Mouse (Mus musculus): ENCODE measurements around the gene AA467197. TPM values are rescaled to one million over a fixed set of nuclear protein-coding genes. Genes with fewer than 3 reads are reported as not detected.

The AA467197 gene
- total and polyA plus RNA-seq, 3 experiments = 3.1 to 30.4 (median 6.4) TPM

DNA sequence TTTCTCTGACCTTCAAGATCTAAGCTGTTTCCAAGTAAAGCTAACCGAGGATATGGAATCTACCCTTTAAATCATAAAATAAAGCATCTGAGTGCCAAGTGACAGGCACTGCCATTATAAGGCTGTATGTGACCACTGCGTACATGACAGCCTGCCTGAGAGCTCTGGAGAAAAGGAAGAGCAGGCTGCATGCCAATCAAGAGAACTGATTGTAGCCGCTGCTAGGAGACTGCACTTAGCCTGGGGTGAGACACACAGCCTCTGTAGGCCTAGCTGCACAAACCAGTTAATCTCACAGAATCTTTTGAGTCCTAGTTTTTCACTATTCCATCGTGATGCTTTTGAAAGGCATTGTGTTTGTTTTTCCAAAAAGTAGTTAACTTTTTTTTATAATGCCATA is 18.1 kb upstream of the AA467197 start:
- in situ Hi-C loops (cut with MboI; ENCODE audit: low pct_ligation_motif_present, low pct_unique_long_range_greater_than_20kb, low sequenced_read_pairs) (loop anchor here (25.0 kb wide), 1 partner anchor 231 kb away; no protein-coding TSS in a partner anchor), dilution Hi-C loops (cut with MboI; ENCODE audit: extremely low pct_ligation_motif_present, extremely low pct_unique_long_range_greater_than_20kb, low sequenced_read_pairs) (no loop called here)
- TF ChIP-seq RCOR1 (conservative IDR thresholded peaks at IDR 0.05; ENCODE audit: low read depth, low read length) = no peak
- TF ChIP-seq NELFE (IDR thresholded peaks at IDR 0.05; ENCODE audit: low read depth, low read length) = no peak
- no peak for TF ChIP-seq UBTF (IDR thresholded peaks at IDR 0.05; ENCODE audit: low read depth, low read length)
- TF ChIP-seq TCF12 (IDR thresholded peaks at IDR 0.05; ENCODE audit: low read depth, low read length) = no peak
- no peak for TF ChIP-seq ZMIZ1 (IDR thresholded peaks at IDR 0.05; ENCODE audit: low read depth, low read length)
- TF ChIP-seq HCFC1 (IDR thresholded peaks at IDR 0.05; ENCODE audit: low read depth, low read length) = no peak
- TF ChIP-seq USF2 (conservative IDR thresholded peaks at IDR 0.05; ENCODE audit: low read depth, low read length) = no peak
- TF ChIP-seq POLR2AphosphoS2 (IDR thresholded peaks at IDR 0.05; ENCODE audit: low read depth, low read length) = no peak
- no peak for TF ChIP-seq SIN3A (IDR thresholded peaks at IDR 0.05; ENCODE audit: low read length)
- TF ChIP-seq ELF1 (IDR thresholded peaks at IDR 0.05; ENCODE audit: low read depth, low read length) = no peak
- TF ChIP-seq MYC (IDR thresholded peaks at IDR 0.05; ENCODE audit: low read depth, low read length) = no peak
- no peak for TF ChIP-seq JUN (IDR thresholded peaks at IDR 0.05; ENCODE audit: insufficient read depth, low read depth, low read length)
- no peak for TF ChIP-seq USF1 (IDR thresholded peaks at IDR 0.05; ENCODE audit: low read depth, low read length)
- TF ChIP-seq CHD2 (IDR thresholded peaks at IDR 0.05; ENCODE audit: low read length) = no peak
- peaks cover 2% of the 10 kb centered on the region for H3K27me3 ChIP-seq (replicated peaks)
- H3K4me1 ChIP-seq (ENCODE audit: control insufficient read depth in 1 of 2, insufficient read depth in 2 of 2) = no peaks in the 10 kb centered on the region
- H3K4me3 ChIP-seq (replicated peaks in 1 of 3; ENCODE audit: low read depth in 2 of 3, low read length in 2 of 3, poor library complexity in 1 of 3) = no peak overlapping the region
- H3K4me2 ChIP-seq (ENCODE audit: insufficient read depth, low read depth, poor library complexity, severe bottlenecking) = no peak overlapping the region
- no peaks in the 10 kb centered on the region for H3K79me2 ChIP-seq (replicated peaks; ENCODE audit: control insufficient read depth, extremely low read depth, insufficient read depth, poor library complexity, severe bottlenecking)
- no peaks in the 10 kb centered on the region for H3K9me3 ChIP-seq (replicated peaks; ENCODE audit: low read length)
- H3K36me3 ChIP-seq (replicated peaks in 1 of 2; ENCODE audit: control insufficient read depth in 1 of 2, insufficient read depth in 1 of 2, low read length in 1 of 2) = no peaks in the 10 kb centered on the region
- no peak for DNase-seq (ENCODE audit: extremely low read depth)
- no peak overlapping the region for H3K27ac ChIP-seq (ENCODE audit: insufficient read depth, low read depth)
- no peak overlapping the region for H3K9ac ChIP-seq (ENCODE audit: insufficient read depth, low read depth)

DNA sequence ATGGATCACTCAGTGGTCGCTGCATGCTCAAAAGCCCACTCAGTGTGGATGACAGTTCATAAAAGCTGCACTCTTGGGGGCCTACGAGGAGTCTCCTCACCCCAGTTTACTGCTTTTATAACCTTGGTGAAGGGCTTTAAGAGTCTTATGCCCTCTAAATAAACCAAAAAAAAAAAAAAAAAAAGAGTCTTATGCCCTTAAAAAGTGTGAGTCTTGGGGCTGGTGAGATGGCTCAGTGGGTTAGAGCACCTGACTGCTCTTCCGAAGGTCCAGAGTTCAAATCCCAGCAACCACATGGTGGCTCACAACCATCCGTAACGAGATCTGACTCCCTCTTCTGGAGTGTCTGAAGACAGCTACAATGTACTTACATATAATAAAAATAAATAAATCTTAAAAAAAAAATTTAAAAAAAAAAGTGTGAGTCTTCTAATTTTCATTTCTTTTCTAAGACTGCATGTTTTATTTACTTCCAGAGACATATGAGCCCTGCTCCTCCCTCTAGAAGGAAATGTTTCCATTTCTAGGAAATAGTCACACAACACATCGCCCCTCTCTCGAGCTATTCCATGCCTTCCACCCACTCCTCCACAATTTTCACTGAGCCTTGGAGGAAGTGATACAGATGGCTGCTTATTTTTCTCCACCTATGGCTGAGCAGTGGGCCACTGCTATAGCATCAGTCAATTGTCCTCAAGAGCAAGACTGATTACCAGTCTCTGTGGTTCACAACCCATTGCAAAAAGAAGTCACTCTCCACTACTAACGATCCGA is 15.3 kb upstream of the AA467197 start:
- Histone ChIP-seq H3K4me2 (ENCODE audit: insufficient read depth, low read depth, poor library complexity, severe bottlenecking) (no peak overlapping the region), H3K27ac (ENCODE audit: insufficient read depth, low read depth) (no peak overlapping the region), H3K4me1 (ENCODE audit: control insufficient read depth in 1 of 2, insufficient read depth in 2 of 2) (no peaks in the 10 kb centered on the region), H3K9me3 (replicated peaks; ENCODE audit: low read length) (no peaks in the 10 kb centered on the region), H3K9ac (ENCODE audit: insufficient read depth, low read depth) (no peak overlapping the region), H3K27me3 (replicated peaks) (peaks cover 2% of the 10 kb centered on the region), H3K4me3 (replicated peaks in 1 of 3; ENCODE audit: low read depth in 2 of 3, low read length in 2 of 3, poor library complexity in 1 of 3) (no peak overlapping the region), H3K79me2 (replicated peaks; ENCODE audit: control insufficient read depth, extremely low read depth, insufficient read depth, poor library complexity, severe bottlenecking) (no peaks in the 10 kb centered on the region), H3K36me3 (replicated peaks in 1 of 2; ENCODE audit: control insufficient read depth in 1 of 2, insufficient read depth in 1 of 2, low read length in 1 of 2) (no peaks in the 10 kb centered on the region)
- TF ChIP-seq MXI1 (IDR thresholded peaks at IDR 0.05; ENCODE audit: low read depth, low read length) (no peak), NRF1 (IDR thresholded peaks at IDR 0.05; ENCODE audit: low read depth, low read length) (no peak), UBTF (IDR thresholded peaks at IDR 0.05; ENCODE audit: low read depth, low read length) (no peak), JUND (conservative IDR thresholded peaks at IDR 0.05; ENCODE audit: low read depth, low read length) (no peak), MAFK (IDR thresholded peaks at IDR 0.05; ENCODE audit: insufficient replicate concordance, low read length) (0 out of 2 replicates have a peak, but pooled peaks have one; percentile 9), MYC (IDR thresholded peaks at IDR 0.05; ENCODE audit: low read depth, low read length) (no peak), MAZ (IDR thresholded peaks at IDR 0.05; ENCODE audit: low read depth, low read length) (no peak), ELF1 (IDR thresholded peaks at IDR 0.05; ENCODE audit: low read depth, low read length) (no peak), MEF2A (IDR thresholded peaks at IDR 0.05; ENCODE audit: borderline replicate concordance, low read depth, low read length) (no peak), ZC3H11A (IDR thresholded peaks at IDR 0.05; ENCODE audit: low read depth, low read length) (no peak), CHD1 (IDR thresholded peaks at IDR 0.05; ENCODE audit: low read depth, low read length) (no peak), TBP (conservative IDR thresholded peaks at IDR 0.05; ENCODE audit: low read depth, low read length) (peak; percentile 92), CHD2 (IDR thresholded peaks at IDR 0.05; ENCODE audit: low read length) (no peak), CTCF (conservative IDR thresholded peaks at IDR 0.05 in 1 of 2, IDR thresholded peaks at IDR 0.05 in 1 of 2; ENCODE audit: low read depth in 2 of 2, low read length in 2 of 2) (no peak), POLR2AphosphoS2 (IDR thresholded peaks at IDR 0.05; ENCODE audit: low read depth, low read length) (no peak), HCFC1 (IDR thresholded peaks at IDR 0.05; ENCODE audit: low read depth, low read length) (no peak), ZNF384 (IDR thresholded peaks at IDR 0.05; ENCODE audit: low read depth, low read length) (0 out of 2 replicates have a peak, but pooled peaks have one; percentile 4), BHLHE40 (IDR thresholded peaks at IDR 0.05; ENCODE audit: low read depth, low read length) (no peak)
- dilution Hi-C loops (cut with MboI; ENCODE audit: extremely low pct_ligation_motif_present, extremely low pct_unique_long_range_greater_than_20kb, low sequenced_read_pairs) (no loop called here), in situ Hi-C loops (cut with MboI; ENCODE audit: low pct_ligation_motif_present, low pct_unique_long_range_greater_than_20kb, low sequenced_read_pairs) (loop anchor here (10.0 to 25.0 kb wide), 2 partner anchors 47 to 234 kb away; no protein-coding TSS in a partner anchor)
- no peak for DNase-seq (ENCODE audit: extremely low read depth)
